8 mouse cellular contexts compared by ENCODE assay signal in the genomic region with DNA sequence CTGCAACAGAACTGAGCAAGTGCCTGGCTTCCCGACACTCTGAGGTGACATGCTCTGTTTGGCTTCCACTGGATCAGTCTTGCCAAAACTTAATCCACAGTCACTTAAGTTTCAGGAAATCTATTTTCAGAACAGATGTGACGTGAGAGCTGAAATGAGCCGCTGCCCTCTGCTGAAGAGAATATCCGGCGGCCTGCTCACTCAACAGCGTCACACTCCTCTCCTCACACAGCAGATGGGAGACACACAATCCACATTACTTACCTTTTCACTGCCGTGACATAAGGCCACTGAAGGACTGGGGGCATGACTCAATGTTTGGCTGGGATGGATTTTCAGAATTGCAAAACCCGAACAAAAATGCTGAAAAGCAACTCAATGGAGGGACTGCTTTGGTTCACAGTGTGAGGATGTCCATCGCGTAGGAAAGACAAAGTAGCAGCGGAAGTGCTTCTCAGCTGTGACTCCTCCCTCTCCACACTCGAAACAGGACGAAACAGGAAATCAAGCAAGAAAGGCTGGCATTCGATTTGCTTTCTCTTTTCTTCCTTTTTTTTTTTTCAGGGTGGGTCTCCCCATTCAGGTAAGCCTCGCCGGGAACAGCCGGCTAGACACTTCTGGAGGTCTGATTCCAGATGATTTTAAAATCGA.
DNase-seq lines count a peak whose midpoint lies in the region; ATAC-seq and TF ChIP-seq lines count a peak whose summit lies in the region.

No protein-coding gene starts in this region.

- DNase-seq in adrenal gland, adult 8-10 months = peak; percentile 6
- no peak for DNase-seq in adrenal gland, postnatal 4 days (ENCODE audit: low spot score in 2 of 2)
- DNase-seq in thymus, adult 2 months = no peak
- no peak for DNase-seq in thymus, postnatal 10 days (ENCODE audit: low spot score in 2 of 2)
- DNase-seq in induced T-regulatory cell, adult 2 months (ENCODE audit: low read depth) = peak; percentile 21
- DNase-seq in adipocyte (ENCODE audit: low spot score) = no peak
- no peak for DNase-seq in adrenal gland, postnatal 10 days

- peak overlapping the region; percentile 3; the same call in 1 of the 2 replicates for H3K4me3 ChIP-seq in thymus, adult 2 months (ENCODE audit: control insufficient read depth, insufficient read depth, low read length)
- H3K4me3 ChIP-seq in intestine, embryonic 16.5 days (ENCODE audit: low read length) = no peak overlapping the region

- no peak overlapping the region for H3K4me2 ChIP-seq in intestine, embryonic 16.5 days (ENCODE audit: low read depth, low read length)

- ATAC-seq in intestine, embryonic 16.5 days = no peak

- H3K36me3 ChIP-seq in thymus, adult 2 months (ENCODE audit: control insufficient read depth, insufficient read depth, low read length) = no peaks in the 10 kb centered on the region
- no peaks in the 10 kb centered on the region for H3K36me3 ChIP-seq in intestine, embryonic 16.5 days (ENCODE audit: control insufficient read depth, insufficient read depth, low read length)

- H3K4me1 ChIP-seq in thymus, adult 2 months (replicated peaks; ENCODE audit: control insufficient read depth, insufficient read depth, low read length) = no peaks in the 10 kb centered on the region
- H3K4me1 ChIP-seq in intestine, embryonic 16.5 days (ENCODE audit: control insufficient read depth, insufficient read depth, low read length) = no peaks in the 10 kb centered on the region

- no peaks in the 10 kb centered on the region for H3K9me3 ChIP-seq in intestine, embryonic 16.5 days (ENCODE audit: control insufficient read depth, low read length)

- H3K27me3 ChIP-seq in thymus, adult 2 months (ENCODE audit: control insufficient read depth, insufficient read depth, low read length) = no peaks in the 10 kb centered on the region
- no peaks in the 10 kb centered on the region for H3K27me3 ChIP-seq in intestine, embryonic 16.5 days (replicated peaks; ENCODE audit: control insufficient read depth, insufficient read depth, low read length)

- no peak for TF ChIP-seq POLR2A in thymus, adult 2 months (IDR thresholded peaks at IDR 0.05; ENCODE audit: control insufficient read depth, extremely low read depth, insufficient read depth, low read length, poor library complexity)

- no peak for TF ChIP-seq CTCF in thymus, adult 2 months (IDR thresholded peaks at IDR 0.05; ENCODE audit: borderline replicate concordance, control insufficient read depth, extremely low read depth, insufficient read depth, low read length, poor library complexity)

- no peak overlapping the region for H3K27ac ChIP-seq in thymus, adult 2 months (ENCODE audit: control insufficient read depth, insufficient read depth, low read length)
- H3K27ac ChIP-seq in intestine, embryonic 16.5 days (ENCODE audit: low read length) = no peak overlapping the region

- 79% methylated on average over 18 of the region's 18 CpGs for WGBS in thymus, adult 2 months
- 83% methylated on average over 18 of the region's 18 CpGs for WGBS in intestine, embryonic 16.5 days

- no peak overlapping the region for H3K9ac ChIP-seq in intestine, embryonic 16.5 days (ENCODE audit: low read depth, low read length)

Comparison
In these comparisons a context has a peak if more than half of its experiments do, and no peak if none do; other contexts are left out.
1. DNase-seq: peak in adrenal gland, adult 8-10 months (single experiment) and induced T-regulatory cell, adult 2 months (single experiment); none in adrenal gland, postnatal 4 days (0 of 2), thymus, adult 2 months (single experiment), thymus, postnatal 10 days (0 of 2), adipocyte (single experiment) and adrenal gland, postnatal 10 days (single experiment).